Mouse (Mus musculus) liver, adult 2 months (tissue): ENCODE measurements at regions not wholly inside any gene's neighbourhood (a gene's known extent, or its start where the extent isn't known, plus 50 kb on each side); places are given as distances from the start of the nearest gene placed in this dataset.

Experiments used
- DNase-seq: peaks from one replicate; pipeline ENCODE4 v3.0.0-alpha.2; 2011; ENCODE audit warnings: low read depth, low spot score; ENCODE audit errors: extremely low read depth
- H3K27ac ChIP-seq: fragments of 200-500 bp; replicated peaks from 2 replicates; pipeline ENCODE4 v1.5.1; 2012; ENCODE audit warnings: low read depth, mild to moderate bottlenecking, control low read depth, inconsistent platforms, low read length; ENCODE audit not compliant: insufficient read depth
- H3K27me3 ChIP-seq: fragments of 200-500 bp; 2 replicates; pipeline ENCODE4 v1.6.1; 2012; ENCODE audit warnings: mild to moderate bottlenecking, moderate library complexity, low read length, inconsistent platforms; ENCODE audit not compliant: control insufficient read depth, insufficient read depth
- H3K36me3 ChIP-seq: fragments of 200-500 bp; 2 replicates; pipeline ENCODE4 v1.6.1; 2012; ENCODE audit warnings: low read length, inconsistent platforms; ENCODE audit not compliant: control insufficient read depth, insufficient read depth
- H3K4me1 ChIP-seq: fragments of 200-500 bp; 2 replicates; pipeline ENCODE4 v1.6.1; 2011; ENCODE audit warnings: low read length; ENCODE audit not compliant: control insufficient read depth, insufficient read depth
- H3K4me3 ChIP-seq: fragments of 200-500 bp; 2 replicates; pipeline ENCODE4 v1.5.1; 2011; ENCODE audit warnings: low read depth, mild to moderate bottlenecking, control low read depth, low read length, moderate library complexity; ENCODE audit not compliant: insufficient read depth
- H3K79me2 ChIP-seq: fragments of 200-500 bp; 2 replicates; pipeline ENCODE4 v1.6.1; 2012; ENCODE audit warnings: inconsistent platforms, mild to moderate bottlenecking, low read length, moderate library complexity; ENCODE audit not compliant: control insufficient read depth, insufficient read depth
- H3K9ac ChIP-seq: fragments of 200-500 bp; 2 replicates; pipeline ENCODE4 v1.6.1; 2012; ENCODE audit warnings: low read depth, mild to moderate bottlenecking, control low read depth, inconsistent platforms, low read length
- CTCF ChIP-seq: fragments of 200-500 bp; IDR thresholded peaks from 2 replicates; pipeline ENCODE4 v1.5.1; 2011; ENCODE audit warnings: low read depth, low read length, control low read depth
- POLR2A ChIP-seq: fragments of 200-500 bp; IDR thresholded peaks from 2 replicates; pipeline ENCODE4 v1.6.1; 2011; ENCODE audit warnings: low read length, control low read depth; ENCODE audit not compliant: insufficient read depth; ENCODE audit errors: extremely low read depth
- WGBS: fragments of 180-500 bp; shearing (Covaris S2); methylation state at CpG from one replicate; pipeline ENCODE4 v1.1.7; 2018; 5-methylcytosine and 5-hydroxymethylcytosine counted together

DNA sequence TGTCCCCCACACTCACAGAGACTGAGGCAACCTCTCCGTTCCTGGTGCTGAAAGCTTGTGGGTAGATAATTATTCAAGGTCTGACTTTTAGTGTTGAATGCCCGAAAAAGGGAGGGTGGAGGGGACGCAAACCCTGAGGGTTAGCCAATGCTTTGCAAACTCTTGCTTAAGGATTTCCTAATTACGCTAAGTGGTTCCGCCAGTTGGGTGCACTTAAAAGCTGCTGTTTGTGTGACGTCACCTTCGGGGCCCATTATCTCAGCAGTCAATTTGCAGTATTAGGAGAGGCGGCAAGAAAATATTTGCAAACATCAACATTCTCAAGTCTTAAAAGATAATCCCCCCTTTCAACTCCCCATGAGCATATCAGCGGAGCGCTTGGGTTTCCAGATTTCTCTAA, 199.2 kb upstream of the Irx5 start:
- peak; percentile 6 for DNase-seq
- Histone ChIP-seq H3K27me3 (no peaks in the 10 kb centered on the region), H3K27ac (no peak overlapping the region), H3K79me2 (no peaks in the 10 kb centered on the region), H3K4me3 (no peak overlapping the region), H3K36me3 (no peaks in the 10 kb centered on the region), H3K4me1 (no peaks in the 10 kb centered on the region), H3K9ac (no peak overlapping the region)
- WGBS: 23% methylated on average over 10 of the region's 10 CpGs
- TF ChIP-seq POLR2A (no peak), CTCF (no peak)

GRCm38 (mm10) chr8:92152478-92152877, 204.9 kb upstream of the Irx5 start:
- DNase-seq: no peak
- Histone ChIP-seq H3K4me3 (no peak overlapping the region), H3K79me2 (no peaks in the 10 kb centered on the region), H3K27me3 (no peaks in the 10 kb centered on the region), H3K27ac (no peak overlapping the region), H3K36me3 (no peaks in the 10 kb centered on the region), H3K4me1 (no peaks in the 10 kb centered on the region), H3K9ac (no peak overlapping the region)
- TF ChIP-seq CTCF (no peak), POLR2A (no peak)
- WGBS: 89% methylated on average over 5 of the region's 5 CpGs

- no peaks in the 10 kb centered on the region for H3K36me3 ChIP-seq
Measured at GRCm38 (mm10) chr8:92147672-92148071, 209.8 kb upstream of the Irx5 start.

GRCm38 (mm10) chr8:92137091-92137882, 220.1 kb upstream of the Irx5 start:
- DNase-seq: no peak
- Histone ChIP-seq H3K79me2 (no peaks in the 10 kb centered on the region), H3K9ac (no peak overlapping the region), H3K4me1 (no peaks in the 10 kb centered on the region), H3K4me3 (no peak overlapping the region), H3K36me3 (no peaks in the 10 kb centered on the region), H3K27ac (no peak overlapping the region), H3K27me3 (no peaks in the 10 kb centered on the region)
- TF ChIP-seq CTCF (no peak), POLR2A (no peak)
- WGBS: 35% methylated on average over 17 of the region's 17 CpGs

More at GRCm38 (mm10) chr8:92147672-92148071, 209.8 kb upstream of the Irx5 start:
- Histone ChIP-seq H3K9ac (no peak overlapping the region), H3K4me3 (no peak overlapping the region), H3K4me1 (no peaks in the 10 kb centered on the region), H3K79me2 (no peaks in the 10 kb centered on the region), H3K27me3 (no peaks in the 10 kb centered on the region), H3K27ac (no peak overlapping the region)
- WGBS: 78% methylated on average over 3 of the region's 3 CpGs
- DNase-seq: no peak
- TF ChIP-seq CTCF (no peak), POLR2A (no peak)

DNA sequence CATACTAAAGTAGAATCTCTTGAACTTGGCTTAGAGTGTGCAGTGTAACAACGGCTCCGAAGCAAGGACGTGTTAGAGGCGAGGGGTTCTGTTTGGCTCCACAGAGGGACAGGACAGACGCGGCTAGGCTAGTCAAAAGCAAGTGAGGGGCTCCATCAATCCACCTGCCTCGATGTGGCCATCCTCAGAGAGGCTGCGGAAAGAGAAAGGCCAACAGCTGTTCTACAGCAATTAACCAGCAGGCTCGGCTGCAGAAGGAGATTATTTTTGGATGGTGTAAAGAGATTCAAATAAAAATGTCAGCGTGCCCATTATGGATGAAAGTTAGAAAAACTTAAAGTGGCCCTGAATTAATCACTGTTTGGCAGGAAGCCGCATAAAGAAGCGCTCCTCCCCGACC, 221.0 kb upstream of the Irx5 start:
- Histone ChIP-seq H3K4me1 (no peaks in the 10 kb centered on the region), H3K27ac (no peak overlapping the region), H3K36me3 (no peaks in the 10 kb centered on the region), H3K27me3 (no peaks in the 10 kb centered on the region), H3K9ac (no peak overlapping the region), H3K79me2 (no peaks in the 10 kb centered on the region), H3K4me3 (no peak overlapping the region)
- no peak for DNase-seq
- 51% methylated on average over 11 of the region's 13 CpGs for WGBS
- no peak for TF ChIP-seq CTCF
- no peak for TF ChIP-seq POLR2A

DNA sequence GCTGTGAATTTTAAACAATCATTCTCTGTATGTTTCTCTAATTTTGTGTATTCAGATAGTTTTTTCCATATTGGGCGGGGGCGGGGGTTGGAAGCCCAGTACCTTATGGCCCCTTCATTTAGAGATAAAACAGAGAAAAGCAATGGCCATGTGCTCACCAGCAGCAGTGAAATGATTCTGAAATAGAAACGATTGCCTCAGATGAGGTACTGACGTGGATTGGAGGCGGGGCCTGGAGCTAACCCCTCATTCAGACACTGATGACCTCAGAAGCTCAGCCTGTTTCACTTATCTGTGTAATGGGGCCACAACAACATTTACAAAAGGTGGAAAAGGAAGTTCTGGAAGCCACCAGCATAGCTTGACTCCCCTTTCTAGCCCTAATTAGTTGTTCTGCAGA, 223.0 kb upstream of the Irx5 start:
- H3K27ac ChIP-seq: no peak overlapping the region
- WGBS: 28% methylated on average over 5 of the region's 5 CpGs
- no peak for TF ChIP-seq CTCF
- TF ChIP-seq POLR2A: no peak
- no peaks in the 10 kb centered on the region for H3K27me3 ChIP-seq
- no peaks in the 10 kb centered on the region for H3K4me1 ChIP-seq
- H3K4me3 ChIP-seq: no peak overlapping the region
- H3K9ac ChIP-seq: no peak overlapping the region
- DNase-seq: no peak
- H3K79me2 ChIP-seq: no peaks in the 10 kb centered on the region
- no peaks in the 10 kb centered on the region for H3K36me3 ChIP-seq
